Mouse (Mus musculus) heart, adult 18-20 months (tissue): ENCODE measurements around the gene Myo1h. TPM values are rescaled to one million over a fixed set of nuclear protein-coding genes. Genes with fewer than 3 reads are reported as not detected.

ENCODE experiments used
- DNase-seq, 2 experiments: peaks; one replicate each; pipeline ENCODE4 v3.0.0; 2021 to 2022; ENCODE audit warnings: mixed read lengths in 1 of 2
- total RNA-seq, 2 experiments: library from RNA; stranded (reverse); gene quantifications; 2 replicates each; pipeline ENCODE4 v1.2.3; 2021

Gene Myo1h
- total RNA-seq, 2 experiments from 2014 or later = 0.27 to 0.85 TPM

GRCm38 (mm10) chr5:114359586-114359985 is 70.6 kb downstream of the Myo1h start:
- no peak for DNase-seq

GRCm38 (mm10) chr5:114360968-114361367 is 72.0 kb downstream of the Myo1h start:
- DNase-seq = no peak

- DNase-seq = peak; percentile 51 to 63
Measured at GRCm38 (mm10) chr5:114365043-114365752, 76.2 kb downstream of the Myo1h start.

DNA sequence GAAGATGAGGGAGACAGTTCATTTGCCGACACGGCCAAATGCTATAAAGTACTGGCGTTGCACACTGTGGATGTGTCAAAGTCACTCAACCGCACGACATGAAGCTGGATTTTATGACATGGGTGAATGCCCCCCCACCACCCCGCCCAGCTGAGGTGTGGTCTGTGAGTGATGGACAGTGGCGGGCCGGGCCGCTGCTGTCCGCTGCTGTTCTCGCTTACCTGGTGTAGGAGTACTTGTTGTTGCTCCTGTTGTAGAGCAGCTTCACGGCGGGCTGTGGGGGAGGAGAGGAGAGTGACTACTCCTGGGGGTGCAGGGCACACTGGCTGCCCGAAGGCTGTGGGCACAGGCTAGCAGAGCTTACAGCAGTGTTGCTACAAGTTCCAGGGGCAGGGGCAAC is 79.2 kb downstream of the Myo1h start:
- no peak for DNase-seq

DNA sequence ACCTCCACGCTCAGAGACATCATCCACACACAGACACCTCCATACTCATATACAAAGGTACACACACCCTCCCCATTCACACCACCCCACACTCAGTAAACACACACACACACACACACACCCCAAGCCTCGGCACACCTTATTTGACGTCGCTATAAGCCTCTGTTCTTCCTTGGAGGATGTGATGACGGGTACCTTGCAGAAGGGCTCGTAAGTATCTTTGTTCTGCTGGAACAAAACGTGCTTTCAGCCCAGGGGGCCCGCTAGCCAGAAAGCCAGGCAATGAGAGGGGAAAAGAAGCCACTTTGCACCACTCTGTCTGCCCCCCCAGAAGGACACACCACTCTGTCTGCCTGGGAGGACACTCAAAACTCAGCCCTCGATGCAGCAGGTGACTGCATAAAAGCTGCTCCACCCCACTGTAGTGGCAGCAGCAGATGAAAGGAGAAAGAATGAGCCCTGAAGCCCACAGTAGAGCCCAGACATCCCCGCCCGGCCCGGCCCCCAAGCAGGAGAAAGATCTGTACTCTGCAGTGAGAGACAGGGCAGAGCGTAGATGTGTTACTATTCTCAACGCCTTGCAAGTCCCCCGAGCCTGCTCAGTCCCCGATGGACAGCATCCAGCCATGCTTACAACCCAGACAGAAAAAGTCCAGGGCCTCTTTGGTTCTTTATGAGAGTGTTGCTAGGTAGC is 80.0 kb downstream of the Myo1h start:
- DNase-seq = no peak

- DNase-seq = no peak
Measured at GRCm38 (mm10) chr5:114369921-114370320, 81.0 kb downstream of the Myo1h start.

DNA sequence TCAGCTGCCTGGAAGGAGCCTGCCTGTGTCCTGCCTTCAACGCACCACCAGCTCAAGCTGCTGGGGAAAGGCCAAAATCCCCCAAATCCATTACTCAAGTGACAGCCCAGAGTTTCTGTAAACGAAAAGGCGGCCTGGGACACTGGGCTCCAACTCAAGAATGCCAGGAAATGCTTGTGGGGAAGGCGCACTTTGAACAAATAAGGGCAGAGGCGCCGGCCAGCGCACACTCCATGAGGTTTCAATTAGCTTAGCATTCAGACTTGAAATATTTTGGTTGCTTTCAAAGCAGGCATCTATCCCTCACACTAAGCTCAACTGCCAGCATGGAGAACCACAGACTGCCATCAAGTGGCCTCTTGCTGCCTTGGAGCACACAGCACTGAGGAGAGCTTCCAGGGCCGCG is 81.4 kb downstream of the Myo1h start:
- peak; percentile 68 to 83 for DNase-seq

DNA sequence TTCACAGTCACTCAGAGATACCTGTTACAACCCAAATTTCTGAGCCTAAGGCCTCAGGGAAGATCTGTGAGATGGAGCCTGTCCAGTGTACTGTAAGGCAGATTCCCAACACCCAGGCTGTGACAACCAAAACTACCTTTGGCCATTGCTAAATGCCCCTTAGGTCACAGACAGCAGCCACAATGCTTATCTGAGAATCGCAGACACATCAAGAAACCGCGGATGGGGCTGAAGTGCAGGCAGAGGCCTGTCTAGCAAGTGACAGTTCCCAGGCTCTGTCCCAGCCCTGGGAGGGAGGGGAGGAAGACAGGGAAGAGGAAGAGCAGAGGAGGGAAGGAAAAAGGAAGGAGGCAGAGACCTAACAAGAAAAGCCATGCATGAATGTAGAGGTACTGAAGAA is 82.4 kb downstream of the Myo1h start:
- no peak for DNase-seq

DNA sequence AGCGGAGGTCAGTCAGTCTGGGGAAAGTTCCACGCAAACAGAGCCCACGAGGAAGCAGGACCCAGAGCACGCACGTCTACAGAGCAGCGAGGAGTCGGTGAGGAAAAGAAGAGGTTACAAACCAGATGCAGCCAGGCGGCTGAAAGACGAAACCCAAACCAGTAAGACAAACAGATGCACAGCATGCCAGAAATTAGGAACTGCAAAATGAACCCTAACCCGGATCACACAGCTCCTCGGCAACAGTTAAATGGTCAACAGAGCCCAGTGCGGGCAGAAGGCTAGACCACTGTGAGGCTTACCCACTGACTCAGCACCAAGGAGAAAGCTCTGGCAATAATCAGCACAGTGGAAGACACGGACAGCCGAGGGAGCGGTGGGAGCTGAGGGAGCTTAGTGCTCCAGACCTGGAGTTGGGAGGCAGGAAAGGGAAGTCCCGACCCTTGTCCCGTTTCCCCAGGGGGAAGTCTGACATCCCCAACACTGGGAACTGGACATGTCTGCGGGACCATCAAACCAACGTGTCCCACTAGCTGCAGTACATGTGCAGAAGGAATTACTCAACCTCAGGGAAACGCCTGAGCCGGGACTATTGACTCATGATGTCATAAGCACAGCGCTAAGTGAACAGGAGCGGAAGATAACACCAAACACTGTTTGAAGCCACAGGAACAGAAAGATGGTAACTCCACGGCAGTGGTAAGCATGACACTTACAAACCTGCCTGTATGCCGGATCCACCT is 82.9 kb downstream of the Myo1h start:
- peak in 1 of 2 experiments; percentile 41 for DNase-seq

DNA sequence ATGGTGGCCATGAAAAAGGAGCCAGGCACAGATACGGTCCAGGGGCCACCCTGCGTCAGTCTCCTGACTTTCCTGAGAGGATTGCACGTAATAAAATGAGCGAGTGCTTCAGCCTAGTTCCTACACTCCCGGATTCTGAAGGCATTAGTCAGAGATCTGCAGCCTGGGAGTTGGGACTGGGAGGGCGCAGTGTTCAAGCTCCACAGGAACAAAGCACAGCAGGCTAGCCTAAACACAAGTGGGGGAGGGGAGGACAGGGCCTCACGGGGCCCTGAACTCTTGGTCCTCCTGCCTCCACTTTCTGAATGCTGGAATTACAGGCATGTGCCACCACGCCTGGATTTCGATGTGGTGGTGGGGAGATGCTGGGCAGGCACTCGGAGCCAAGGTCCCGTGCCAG is 83.6 kb downstream of the Myo1h start:
- DNase-seq = no peak

GRCm38 (mm10) chr5:114373174-114373573 is 84.2 kb downstream of the Myo1h start:
- peak; percentile 62 to 68 for DNase-seq

DNA sequence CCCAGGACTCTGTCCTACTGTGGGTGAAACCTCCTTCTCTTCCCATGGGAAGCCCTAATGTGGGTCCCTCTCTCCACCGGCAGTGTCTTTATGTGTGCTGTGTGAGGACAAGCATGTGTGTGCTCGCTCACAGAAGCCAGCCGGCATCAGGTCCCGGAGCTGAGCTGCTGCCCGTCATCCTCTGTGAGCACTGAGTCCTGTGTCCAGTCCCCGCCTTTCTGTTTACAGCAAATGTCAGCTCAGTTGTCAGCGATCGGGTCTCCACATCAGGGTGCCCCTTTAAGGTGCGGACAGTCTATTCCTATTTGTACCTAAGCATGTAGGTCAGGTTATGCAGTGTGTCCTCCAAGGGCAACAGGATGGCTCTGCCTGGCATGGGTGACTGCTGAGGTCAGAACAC is 84.6 kb downstream of the Myo1h start:
- DNase-seq = no peak

GRCm38 (mm10) chr5:114374409-114375213 is 85.6 kb downstream of the Myo1h start:
- peak; percentile 52 to 72 for DNase-seq

GRCm38 (mm10) chr5:114378177-114378920 is 89.4 kb downstream of the Myo1h start:
- peak; percentile 55 for DNase-seq

DNA sequence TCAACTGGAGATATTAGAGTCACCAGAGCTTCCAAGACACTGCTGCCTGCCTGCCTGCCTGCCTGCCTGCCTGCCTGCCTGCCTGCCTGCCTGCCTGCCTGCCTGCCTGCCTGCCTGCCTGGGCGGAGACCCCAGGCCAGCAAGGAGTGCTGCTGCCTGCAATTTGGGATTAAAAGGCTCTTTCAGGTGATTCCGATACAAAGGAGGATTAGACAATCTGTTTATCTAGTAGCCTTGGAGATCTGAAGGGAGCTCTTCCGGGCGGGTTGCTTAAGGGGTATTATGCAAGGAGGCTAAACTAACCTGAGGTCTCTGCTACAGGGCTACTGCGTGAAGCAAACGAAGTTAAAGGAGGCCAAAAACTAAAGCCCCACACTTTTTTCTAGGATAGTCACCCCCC is 90.0 kb downstream of the Myo1h start:
- DNase-seq = peak in 1 of 2 experiments; percentile 46

GRCm38 (mm10) chr5:114379763-114380162 is 90.8 kb downstream of the Myo1h start:
- DNase-seq = peak in 1 of 2 experiments; percentile 45

DNA sequence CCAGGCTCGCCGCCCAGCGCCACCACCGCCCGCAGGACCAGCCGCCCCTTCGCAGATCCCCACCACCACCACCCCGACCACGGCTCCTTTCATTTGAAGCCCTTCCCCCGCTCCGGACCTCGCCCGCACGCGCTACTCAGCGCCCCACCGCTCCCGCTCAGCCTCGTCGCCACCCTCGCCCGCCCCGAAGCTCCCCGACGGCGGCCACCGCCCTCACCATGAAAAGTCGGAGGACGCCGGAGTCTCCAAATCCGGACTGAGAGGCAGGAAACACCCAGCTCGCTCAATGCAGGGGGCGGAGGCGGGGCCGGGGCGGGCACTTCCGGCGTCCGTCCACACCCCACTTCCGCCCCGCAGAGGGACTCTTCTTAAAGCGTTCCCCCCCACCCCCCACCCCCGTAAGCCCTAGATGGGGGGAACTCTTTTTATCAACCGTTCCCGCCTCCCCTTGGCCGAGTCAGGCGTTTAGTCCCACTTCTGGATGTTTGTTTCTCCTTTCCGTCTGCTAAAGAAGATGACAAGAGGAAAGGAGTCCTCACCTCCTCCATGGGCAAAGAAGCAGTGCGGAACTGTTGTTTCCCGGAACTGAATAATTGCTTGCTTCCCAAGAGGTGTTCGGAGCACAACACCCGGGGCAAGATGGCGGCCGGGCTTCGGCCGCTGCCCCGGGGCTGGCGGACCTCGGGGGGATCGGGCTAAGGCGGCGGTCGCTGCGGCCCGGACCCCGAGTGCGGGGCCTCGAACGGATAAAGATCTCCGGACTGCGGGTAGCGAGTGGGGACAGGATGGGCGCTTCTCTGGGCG is 91.4 kb downstream of the Myo1h start, which contains the start of the genes Kctd10 and Ube3b:
TSS of gene Kctd10 (minus strand) at position 300 of the 804 bp plus-strand sequence.
TSS of gene Ube3b (plus strand) at position 399 of the 804 bp plus-strand sequence.
- DNase-seq = peak; percentile 90

GRCm38 (mm10) chr5:114381013-114381351 is 92.0 kb downstream of the Myo1h start:
- no peak for DNase-seq

- peak in 1 of 2 experiments; percentile 61 for DNase-seq
Measured at GRCm38 (mm10) chr5:114383184-114383904, 94.4 kb downstream of the Myo1h start.

DNA sequence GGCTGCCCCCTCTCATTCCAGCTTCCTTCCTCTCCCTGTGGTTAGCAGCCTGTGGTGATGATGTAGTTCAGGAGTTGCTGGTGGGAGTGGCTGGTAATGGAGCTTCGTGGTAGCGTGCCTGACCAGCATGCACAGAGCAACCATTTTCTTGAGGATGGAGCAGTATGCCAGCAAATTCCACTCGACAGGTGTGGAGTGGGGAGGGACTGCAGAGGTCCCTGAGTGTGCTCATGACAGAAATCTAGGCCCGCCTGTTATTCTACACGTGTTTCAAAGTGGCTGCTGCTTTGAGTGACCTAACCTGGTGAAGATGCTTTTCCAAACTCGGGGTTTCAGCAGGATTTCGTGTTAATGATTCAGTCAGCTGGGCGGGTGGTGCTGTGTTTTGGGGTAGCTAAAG is 95.5 kb downstream of the Myo1h start:
- no peak for DNase-seq
